In genomic region chr7:30958109-30958865, GRCm38 (mm10) we compare ENCODE assay signal across 8 mouse cellular contexts. TPM values are rescaled to one million over a fixed set of nuclear protein-coding genes. Genes with fewer than 3 reads are reported as not detected.
A peak's percentile ranks its signal among the peaks of the same experiment; 100 is the strongest.
DNase-seq lines count a peak whose midpoint lies in the region; ATAC-seq and TF ChIP-seq lines count a peak whose summit lies in the region.

No protein-coding gene starts in this region.

- H3K36me3 ChIP-seq in heart, postnatal 0 days (replicated peaks; ENCODE audit: control insufficient read depth, insufficient read depth, low read length), result peaks cover 28% of the 10 kb centered on the region
- H3K36me3 ChIP-seq in liver, embryonic 15.5 days (replicated peaks), result peaks cover 35% of the 10 kb centered on the region

- H3K4me2 ChIP-seq in heart, postnatal 0 days (ENCODE audit: low read depth, low read length), result peak overlapping the region; percentile 92
- peak overlapping the region; percentile 93 for H3K4me2 ChIP-seq in liver, embryonic 15.5 days

- no peaks in the 10 kb centered on the region for H3K9me3 ChIP-seq in heart, postnatal 0 days (replicated peaks; ENCODE audit: control insufficient read depth, low read length)
- no peaks in the 10 kb centered on the region for H3K9me3 ChIP-seq in liver, embryonic 15.5 days (replicated peaks)

- H3K27ac ChIP-seq in heart, postnatal 0 days (ENCODE audit: low read depth), result peak overlapping the region; percentile 99
- peak overlapping the region; percentile 93; the same call in 1 of the 2 replicates for H3K27ac ChIP-seq in liver, embryonic 15.5 days (replicated peaks)

- peaks cover 24% of the 10 kb centered on the region for H3K4me1 ChIP-seq in heart, postnatal 0 days (ENCODE audit: control insufficient read depth, insufficient read depth)
- H3K4me1 ChIP-seq in liver, embryonic 15.5 days (replicated peaks), result peaks cover 44% of the 10 kb centered on the region

- H3K9ac ChIP-seq in heart, postnatal 0 days (replicated peaks; ENCODE audit: low read depth, low read length), result peak overlapping the region; percentile 100
- H3K9ac ChIP-seq in liver, embryonic 15.5 days, result peak overlapping the region; percentile 98

- H3K4me3 ChIP-seq in heart, postnatal 0 days (ENCODE audit: low read depth, low read length), result peak overlapping the region; percentile 99
- peak overlapping the region; percentile 96 for H3K4me3 ChIP-seq in liver, embryonic 15.5 days (replicated peaks)

- H3K27me3 ChIP-seq in heart, postnatal 0 days (ENCODE audit: control insufficient read depth, insufficient read depth, low read length), result no peaks in the 10 kb centered on the region
- H3K27me3 ChIP-seq in liver, embryonic 15.5 days, result no peaks in the 10 kb centered on the region

- no peak for TF ChIP-seq CTCF in heart, postnatal 0 days (IDR thresholded peaks at IDR 0.05; ENCODE audit: low read depth)

- no peak for ATAC-seq in heart, postnatal 0 days (ENCODE audit: insufficient read depth, low read depth)
- no peak for ATAC-seq in liver, embryonic 15.5 days (ENCODE audit: insufficient read depth)
- ATAC-seq in CD4-positive, CD25-positive, alpha-beta regulatory T cell, adult 4 months, result no peak

- peak; percentile 44 for DNase-seq in kidney, adult 9 months
- DNase-seq in kidney, adult 8-10 months, result no peak
- peak; percentile 71 for DNase-seq in cerebellum, adult 9-10 months
- DNase-seq in heart, postnatal 0 days (ENCODE audit: low spot score), result no peak
- no peak for DNase-seq in adrenal gland, adult 18-20 months (ENCODE audit: low spot score in 2 of 2)
- DNase-seq in adrenal gland, postnatal 4 days (ENCODE audit: low spot score in 2 of 2), result no peak

- TF ChIP-seq EP300 in heart, postnatal 0 days (IDR thresholded peaks at IDR 0.05; ENCODE audit: low read depth), result no peak

- WGBS in heart, postnatal 0 days, result 76% methylated on average over 28 of the region's 28 CpGs
- 78% methylated on average over 28 of the region's 28 CpGs for WGBS in liver, embryonic 15.5 days (ENCODE audit: insufficient replicate concordance)

RNA-seq across cellular contexts. Expression of gene Usf2, which starts 1.7 kb away (rescaled TPM):
- 101 and 109 TPM in 2 replicates for total RNA-seq in heart, postnatal 0 days (2014; rRNA removed; ENCODE audit: low replicate concordance)
- polyA plus RNA-seq in heart, postnatal 0 days (2015; fragmentation: Nextera tagmentation; extraction: Ambion mirVana), result 16.5 and 16.7 TPM in 2 replicates
- polyA plus RNA-seq in liver, embryonic 15.5 days (2015; fragmentation: Nextera tagmentation; extraction: Ambion mirVana), result 12.4 TPM in 2 replicates
- 10 to 100 TPM; 11.0 to 16.0 TPM for polyA plus RNA-seq in CD4-positive, CD25-positive, alpha-beta regulatory T cell, adult 4 months (2017; shearing (Covaris generic))
- 100 to 1,000 TPM; 104 to 122 TPM for total RNA-seq in adrenal gland, adult 18-20 months (2021)
- total RNA-seq in adrenal gland, postnatal 4 days (2021), result 100 to 1,000 TPM; 113 to 125 TPM

RNA-seq across cellular contexts. Expression of gene Hamp, which starts 14.5 kb away (rescaled TPM):
- 42.0 TPM in 1 of 2 replicates, not detected in the other for total RNA-seq in heart, postnatal 0 days (2014; rRNA removed; ENCODE audit: low replicate concordance)
- 1.7 and 4.0 TPM in 2 replicates for polyA plus RNA-seq in heart, postnatal 0 days (2015; fragmentation: Nextera tagmentation; extraction: Ambion mirVana)
- 22.2 and 25.5 TPM in 2 replicates for polyA plus RNA-seq in liver, embryonic 15.5 days (2015; fragmentation: Nextera tagmentation; extraction: Ambion mirVana)
- polyA plus RNA-seq in CD4-positive, CD25-positive, alpha-beta regulatory T cell, adult 4 months (2017; shearing (Covaris generic)), result not detected
- 1 to 10 TPM in 1 of 2 experiments, not detected in 1; 4.3 TPM for total RNA-seq in adrenal gland, adult 18-20 months (2021)
- 10 to 100 TPM in 1 of 2 experiments, 1 to 10 TPM in 1; 2.3 to 36.9 TPM for total RNA-seq in adrenal gland, postnatal 4 days (2021)

RNA-seq across cellular contexts. Expression of gene Lsr, which starts 15.0 kb away (rescaled TPM):
- total RNA-seq in heart, postnatal 0 days (2014; rRNA removed; ENCODE audit: low replicate concordance), result 6.2 and 12.8 TPM in 2 replicates
- polyA plus RNA-seq in heart, postnatal 0 days (2015; fragmentation: Nextera tagmentation; extraction: Ambion mirVana), result 4.0 and 4.1 TPM in 2 replicates
- 28.1 and 31.2 TPM in 2 replicates for polyA plus RNA-seq in liver, embryonic 15.5 days (2015; fragmentation: Nextera tagmentation; extraction: Ambion mirVana)
- polyA plus RNA-seq in CD4-positive, CD25-positive, alpha-beta regulatory T cell, adult 4 months (2017; shearing (Covaris generic)), result 1 to 10 TPM; 1.8 to 2.6 TPM
- total RNA-seq in adrenal gland, adult 18-20 months (2021), result 10 to 100 TPM in 1 of 2 experiments, 1 to 10 TPM in 1; 6.8 to 19.1 TPM
- 10 to 100 TPM; 15.2 to 17.6 TPM for total RNA-seq in adrenal gland, postnatal 4 days (2021)

RNA-seq across cellular contexts. Expression of gene Fam187b, which starts 15.3 kb away (rescaled TPM):
- total RNA-seq in heart, postnatal 0 days (2014; rRNA removed; ENCODE audit: low replicate concordance), result 0.77 TPM in 1 of 2 replicates, not detected in the other
- polyA plus RNA-seq in heart, postnatal 0 days (2015; fragmentation: Nextera tagmentation; extraction: Ambion mirVana), result 0.18 and 0.58 TPM in 2 replicates
- 2.4 and 3.4 TPM in 2 replicates for polyA plus RNA-seq in liver, embryonic 15.5 days (2015; fragmentation: Nextera tagmentation; extraction: Ambion mirVana)
- 1 to 10 TPM; 1.2 to 1.5 TPM for polyA plus RNA-seq in CD4-positive, CD25-positive, alpha-beta regulatory T cell, adult 4 months (2017; shearing (Covaris generic))
- total RNA-seq in adrenal gland, adult 18-20 months (2021), result under 1 TPM; 0.61 to 0.66 TPM
- total RNA-seq in adrenal gland, postnatal 4 days (2021), result under 1 TPM; 0.68 to 0.98 TPM

RNA-seq across cellular contexts. Expression of gene Hamp2, which starts 33.8 kb away (rescaled TPM):
- total RNA-seq in heart, postnatal 0 days (2014; rRNA removed; ENCODE audit: low replicate concordance), result not detected in 2 replicates
- 0.44 TPM in 1 of 2 replicates, not detected in the other for polyA plus RNA-seq in heart, postnatal 0 days (2015; fragmentation: Nextera tagmentation; extraction: Ambion mirVana)
- not detected in 2 replicates for polyA plus RNA-seq in liver, embryonic 15.5 days (2015; fragmentation: Nextera tagmentation; extraction: Ambion mirVana)
- not detected for polyA plus RNA-seq in CD4-positive, CD25-positive, alpha-beta regulatory T cell, adult 4 months (2017; shearing (Covaris generic))
- total RNA-seq in adrenal gland, adult 18-20 months (2021), result 1 to 10 TPM in 1 of 2 experiments, not detected in 1; 3.4 TPM
- 10 to 100 TPM in 1 of 2 experiments, under 1 TPM in 1; 0.84 to 12.5 TPM for total RNA-seq in adrenal gland, postnatal 4 days (2021)

Comparison
In these comparisons a context has a peak if more than half of its experiments do, and no peak if none do; other contexts are left out.
1. DNase-seq: peak in kidney, adult 9 months (single experiment) and cerebellum, adult 9-10 months (single experiment); none in kidney, adult 8-10 months (0 of 2), heart, postnatal 0 days (single experiment), adrenal gland, adult 18-20 months (0 of 2) and adrenal gland, postnatal 4 days (0 of 2).